Mouse (Mus musculus) liver, embryonic 16.5 days (tissue): ENCODE data around the gene Evx2. TPM values are rescaled to one million over a fixed set of nuclear protein-coding genes. Genes with fewer than 3 reads are reported as not detected.

ENCODE experiments used
- ATAC-seq: fragments of 200-750 bp; cut with Nextera tagmentation; 2 replicates; pipeline ENCODE4 v1.8.0; 2017; ENCODE audit warnings: low read depth, mild to moderate bottlenecking, moderate number of reproducible peaks, moderate library complexity
- H3K27ac ChIP-seq: fragments of 300-500 bp; sonication (generic); 2 replicates; pipeline ENCODE4 v1.5.1; 2014; ENCODE audit warnings: mild to moderate bottlenecking, low read length
- H3K27me3 ChIP-seq: fragments of 300-500 bp; sonication (generic); 2 replicates; pipeline ENCODE4 v1.6.1; 2014; ENCODE audit warnings: low read depth, low read length, mixed read lengths; ENCODE audit not compliant: control insufficient read depth, insufficient read depth
- H3K36me3 ChIP-seq: fragments of 300-500 bp; sonication (generic); 2 replicates; pipeline ENCODE4 v1.6.1; 2014; ENCODE audit warnings: mild to moderate bottlenecking; ENCODE audit not compliant: control insufficient read depth, insufficient read depth
- H3K4me1 ChIP-seq: fragments of 300-500 bp; sonication (generic); 2 replicates; pipeline ENCODE4 v1.6.1; 2014; ENCODE audit warnings: low read depth, low read length, mixed read lengths; ENCODE audit not compliant: control insufficient read depth
- H3K4me2 ChIP-seq: fragments of 300-500 bp; sonication (generic); 2 replicates; pipeline ENCODE4 v1.6.1; 2014; ENCODE audit warnings: low read depth, low read length, mixed read lengths
- H3K4me3 ChIP-seq: fragments of 300-500 bp; sonication (generic); 2 replicates; pipeline ENCODE4 v1.5.1; 2014; ENCODE audit warnings: low read depth, mild to moderate bottlenecking, low read length
- H3K9ac ChIP-seq: fragments of 300-500 bp; sonication (generic); 2 replicates; pipeline ENCODE4 v1.6.1; 2014; ENCODE audit warnings: low read depth, low read length
- H3K9me3 ChIP-seq: fragments of 300-500 bp; sonication (generic); replicated peaks from 2 replicates; pipeline ENCODE4 v1.6.1; 2016; ENCODE audit warnings: low read length; ENCODE audit not compliant: control insufficient read depth
- WGBS: fragments of 180-500 bp; shearing (Covaris S2); extraction: QIAGEN DNeasy Blood & Tissue Kit; methylation state at CpG from one replicate; pipeline ENCODE4 v1.1.7; 2014; ENCODE audit not compliant: insufficient replicate concordance; 5-methylcytosine and 5-hydroxymethylcytosine counted together
- polyA plus RNA-seq: library from polyadenylated mRNA; unstranded; fragments of >200 nt; fragmentation: Nextera tagmentation; extraction: Ambion mirVana; gene quantifications from 2 replicates; pipeline ENCODE4 v1.2.1, GENCODE M21; 2015

The Evx2 gene
- polyA plus RNA-seq, 1 experiment from 2014 or later: not detected

GRCm38 (mm10) chr2:74676376-74677052, 17.2 kb upstream of the Evx2 start:
- Histone ChIP-seq H3K9ac (no peak overlapping the region), H3K36me3 (no peaks in the 10 kb centered on the region), H3K27me3 (peaks cover 97% of the 10 kb centered on the region), H3K4me1 (no peaks in the 10 kb centered on the region), H3K9me3 (no peaks in the 10 kb centered on the region), H3K4me3 (no peak overlapping the region), H3K4me2 (no peak overlapping the region), H3K27ac (no peak overlapping the region)
- ATAC-seq: no peak
- WGBS: 4% methylated on average over 9 of the region's 9 CpGs

DNA sequence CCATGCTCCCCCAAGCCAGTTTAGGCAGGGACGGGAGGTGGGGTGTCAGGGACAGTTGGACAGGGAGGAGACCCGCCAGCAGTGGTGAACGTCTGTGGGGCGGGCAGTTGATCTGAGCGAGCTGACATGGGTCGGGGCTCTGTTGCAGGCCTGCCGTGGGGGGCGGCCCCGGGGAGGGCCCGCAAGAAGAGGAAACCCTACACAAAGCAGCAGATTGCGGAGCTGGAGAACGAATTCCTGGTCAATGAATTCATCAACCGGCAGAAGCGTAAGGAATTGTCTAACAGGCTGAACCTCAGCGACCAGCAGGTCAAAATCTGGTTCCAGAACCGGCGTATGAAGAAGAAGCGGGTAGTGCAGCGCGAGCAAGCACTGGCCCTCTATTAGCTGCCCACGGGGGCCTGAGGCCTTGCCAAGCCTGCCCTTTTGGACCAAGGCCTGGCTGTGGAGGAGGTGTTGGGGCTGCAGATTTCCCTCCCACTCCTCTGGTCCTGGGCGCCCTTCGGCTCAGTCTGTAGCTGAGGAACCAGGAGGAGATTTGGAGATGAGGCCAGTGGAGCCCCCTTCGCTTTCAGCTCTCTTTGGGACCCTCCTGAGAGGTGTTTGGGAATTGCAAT, 16.4 kb upstream of the Evx2 start:
- Histone ChIP-seq H3K27me3 (peaks cover 97% of the 10 kb centered on the region), H3K9me3 (no peaks in the 10 kb centered on the region), H3K9ac (no peak overlapping the region), H3K4me3 (no peak overlapping the region), H3K4me1 (no peaks in the 10 kb centered on the region), H3K4me2 (no peak overlapping the region), H3K36me3 (no peaks in the 10 kb centered on the region), H3K27ac (no peak overlapping the region)
- 5% methylated on average over 24 of the region's 24 CpGs for WGBS
- ATAC-seq: no peak

GRCm38 (mm10) chr2:74674881-74675665, 15.7 kb upstream of the Evx2 start, which contains the start of gene Hoxd12:
Gene Hoxd12, plus strand, starts transcription at chr2:74675013.
- Histone ChIP-seq H3K4me3 (no peak within 1 kb of the TSS), H3K36me3 (no peaks in the 10 kb centered on the region), H3K27me3 (peaks cover 95% of the 10 kb centered on the region), H3K4me1 (no peaks in the 10 kb centered on the region), H3K9me3 (no peaks in the 10 kb centered on the region), H3K27ac (no peak within 1 kb of the TSS), H3K4me2 (no peak within 1 kb of the TSS), H3K9ac (no peak within 1 kb of the TSS)
- ATAC-seq: no peak
- WGBS: 3% methylated on average over 47 of the region's 47 CpGs

- ATAC-seq: no peak
- H3K4me1 ChIP-seq: no peaks in the 10 kb centered on the region
- peaks cover 95% of the 10 kb centered on the region for H3K27me3 ChIP-seq
- H3K4me2 ChIP-seq: no peak overlapping the region
- no peak overlapping the region for H3K9ac ChIP-seq
- no peaks in the 10 kb centered on the region for H3K9me3 ChIP-seq
- no peak overlapping the region for H3K27ac ChIP-seq
- no peaks in the 10 kb centered on the region for H3K36me3 ChIP-seq
- WGBS: 2% methylated on average over 24 of the region's 24 CpGs
- H3K4me3 ChIP-seq: no peak overlapping the region
These were observed 14.6 kb upstream of the Evx2 start for GRCm38 (mm10) chr2:74673835-74674425.

DNA sequence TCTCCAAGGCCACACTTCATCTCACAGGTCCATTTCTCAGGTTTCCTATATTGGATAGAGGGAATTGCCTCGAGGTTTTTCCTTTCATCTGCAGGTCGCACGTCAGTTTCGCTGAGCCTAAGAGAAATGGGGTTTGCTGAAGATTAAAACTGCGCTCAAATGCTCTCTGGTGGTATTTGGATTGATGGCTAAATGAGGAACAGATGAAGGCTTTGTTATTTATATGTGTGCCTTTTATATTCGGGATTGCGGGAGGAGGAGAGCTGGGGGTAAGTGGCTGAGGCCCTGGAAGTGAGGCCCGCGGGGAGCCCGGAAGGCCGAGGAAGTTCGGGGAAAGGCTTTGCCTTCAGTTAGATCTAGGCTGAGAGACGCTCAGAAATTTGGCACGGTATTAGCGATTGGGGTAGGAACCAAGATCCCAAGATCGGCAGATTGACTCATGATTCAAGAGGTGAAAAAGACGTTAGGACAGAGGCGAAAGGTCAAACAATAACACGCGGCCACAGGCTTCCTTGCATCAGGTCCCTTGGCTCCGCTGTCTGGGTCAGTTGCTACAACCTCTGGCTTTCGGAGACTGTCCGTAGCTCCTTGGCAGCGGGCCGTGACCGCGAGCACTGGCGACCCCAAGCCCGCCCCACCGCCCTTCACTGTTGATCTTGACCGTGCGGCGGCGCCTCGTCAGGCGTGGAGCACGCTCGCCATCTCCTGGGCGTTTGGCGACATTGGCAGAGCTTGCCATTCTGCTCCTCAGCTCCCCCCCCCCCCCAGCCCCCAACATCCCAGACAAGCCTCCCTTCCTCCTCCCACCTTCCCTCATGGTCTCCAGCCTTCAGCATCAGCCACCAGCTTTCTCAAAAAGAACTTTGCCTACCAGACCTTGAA, 13.4 kb upstream of the Evx2 start:
- no peaks in the 10 kb centered on the region for H3K36me3 ChIP-seq
- H3K27ac ChIP-seq: no peak overlapping the region
- peaks cover 97% of the 10 kb centered on the region for H3K27me3 ChIP-seq
- H3K9me3 ChIP-seq: no peaks in the 10 kb centered on the region
- no peaks in the 10 kb centered on the region for H3K4me1 ChIP-seq
- H3K4me2 ChIP-seq: peak overlapping the region; percentile 40
- no peak overlapping the region for H3K9ac ChIP-seq
- no peak for ATAC-seq
- 2% methylated on average over 40 of the region's 40 CpGs for WGBS
- H3K4me3 ChIP-seq: peak overlapping the region; percentile 24

DNA sequence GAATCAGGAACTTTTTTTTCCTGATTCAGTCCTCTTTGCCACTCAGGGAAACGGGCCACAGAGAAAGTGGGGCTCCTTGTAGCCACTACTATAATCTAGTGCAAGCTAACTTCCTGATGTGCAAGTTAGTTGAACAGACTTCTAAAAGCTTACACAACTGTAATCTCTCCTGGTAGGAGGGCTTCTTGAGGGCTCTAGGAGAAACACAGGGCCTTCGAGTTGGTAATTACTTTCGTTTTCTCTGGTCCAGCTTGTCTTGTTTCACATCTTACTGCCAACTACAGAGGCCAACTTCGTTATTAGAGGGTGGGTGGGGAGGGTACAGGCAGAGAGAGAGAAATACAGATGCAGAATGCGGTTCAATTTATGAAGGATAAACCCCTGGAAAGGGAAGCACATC, 12.5 kb upstream of the Evx2 start:
- Histone ChIP-seq H3K36me3 (no peaks in the 10 kb centered on the region), H3K9ac (no peak overlapping the region), H3K27me3 (peaks cover 98% of the 10 kb centered on the region), H3K4me3 (no peak overlapping the region), H3K4me2 (0 out of 2 replicates have a peak overlapping the region, but pooled peaks have one; percentile 11), H3K4me1 (no peaks in the 10 kb centered on the region), H3K9me3 (no peaks in the 10 kb centered on the region), H3K27ac (no peak overlapping the region)
- WGBS: 8% methylated on average over 5 of the region's 5 CpGs
- ATAC-seq: no peak

DNA sequence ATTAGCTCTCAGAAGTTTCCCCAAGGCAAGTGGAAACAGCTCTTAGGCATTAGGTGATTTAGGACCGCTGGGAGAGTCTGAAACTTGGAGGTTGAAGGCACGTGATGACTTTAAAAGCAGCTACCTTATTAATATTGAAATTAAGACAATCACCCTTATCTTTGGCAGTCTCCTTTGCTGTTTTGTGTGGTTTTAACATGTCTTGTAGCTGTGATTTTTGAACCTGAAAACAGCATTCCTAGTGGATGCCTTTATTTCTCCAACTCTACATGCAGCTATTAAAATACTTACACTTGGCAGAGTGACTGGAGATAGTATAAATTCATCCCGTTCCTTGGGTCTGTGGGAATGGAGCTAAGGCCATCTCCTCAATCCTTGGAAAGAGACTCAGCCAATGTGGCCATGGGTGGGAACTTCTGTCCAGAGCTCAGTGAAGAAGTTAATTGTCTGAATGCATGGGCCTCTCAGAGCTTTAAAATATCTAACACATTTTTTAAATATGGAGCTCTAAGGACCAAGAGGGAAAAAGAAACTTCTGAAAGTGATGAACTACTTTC, 11.4 kb upstream of the Evx2 start:
- Histone ChIP-seq H3K27me3 (peaks cover 96% of the 10 kb centered on the region), H3K4me1 (no peaks in the 10 kb centered on the region), H3K9ac (no peak overlapping the region), H3K4me2 (no peak overlapping the region), H3K9me3 (no peaks in the 10 kb centered on the region), H3K4me3 (no peak overlapping the region), H3K36me3 (no peaks in the 10 kb centered on the region), H3K27ac (no peak overlapping the region)
- 5% methylated on average over 3 of the region's 3 CpGs for WGBS
- no peak for ATAC-seq

DNA sequence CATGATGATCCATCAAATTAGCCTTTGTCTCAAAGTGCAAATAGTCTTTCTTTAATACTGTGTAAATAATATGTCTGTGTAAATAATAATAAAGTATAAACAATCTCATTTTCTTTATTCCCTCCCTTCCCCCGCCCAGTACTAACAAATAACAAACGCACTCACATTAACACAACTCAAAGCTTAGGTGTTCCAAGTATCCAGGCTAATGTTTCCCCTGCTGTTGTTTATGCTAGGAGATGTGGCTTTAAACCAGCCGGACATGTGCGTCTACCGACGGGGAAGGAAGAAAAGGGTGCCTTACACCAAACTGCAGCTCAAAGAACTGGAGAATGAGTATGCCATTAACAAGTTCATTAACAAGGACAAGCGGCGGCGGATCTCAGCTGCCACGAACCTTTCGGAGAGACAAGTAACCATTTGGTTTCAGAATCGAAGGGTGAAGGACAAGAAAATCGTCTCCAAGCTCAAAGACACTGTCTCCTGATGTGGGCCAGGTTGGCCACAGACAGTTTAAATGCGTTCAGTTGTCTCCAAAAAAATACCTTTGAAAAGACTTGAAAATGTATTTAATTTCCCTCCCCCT, 10.4 kb upstream of the Evx2 start:
- Histone ChIP-seq H3K27me3 (peaks cover 95% of the 10 kb centered on the region), H3K4me2 (no peak overlapping the region)

More for the DNA sequence above, 10.4 kb upstream of the Evx2 start:
- Histone ChIP-seq H3K36me3 (no peaks in the 10 kb centered on the region), H3K9me3 (no peaks in the 10 kb centered on the region), H3K4me3 (no peak overlapping the region), H3K4me1 (no peaks in the 10 kb centered on the region), H3K27ac (no peak overlapping the region), H3K9ac (no peak overlapping the region)
- ATAC-seq: no peak
- under 1% methylated on average over 14 of the region's 14 CpGs for WGBS
